Mouse (Mus musculus): Measurements from ENCODE around the gene Bicra. TPM values are rescaled to one million over a fixed set of nuclear protein-coding genes. Genes with fewer than 3 reads are reported as not detected.

The Bicra gene
- polyA plus RNA-seq, 1 experiment from 2014 or later = 4.7 TPM

DNA sequence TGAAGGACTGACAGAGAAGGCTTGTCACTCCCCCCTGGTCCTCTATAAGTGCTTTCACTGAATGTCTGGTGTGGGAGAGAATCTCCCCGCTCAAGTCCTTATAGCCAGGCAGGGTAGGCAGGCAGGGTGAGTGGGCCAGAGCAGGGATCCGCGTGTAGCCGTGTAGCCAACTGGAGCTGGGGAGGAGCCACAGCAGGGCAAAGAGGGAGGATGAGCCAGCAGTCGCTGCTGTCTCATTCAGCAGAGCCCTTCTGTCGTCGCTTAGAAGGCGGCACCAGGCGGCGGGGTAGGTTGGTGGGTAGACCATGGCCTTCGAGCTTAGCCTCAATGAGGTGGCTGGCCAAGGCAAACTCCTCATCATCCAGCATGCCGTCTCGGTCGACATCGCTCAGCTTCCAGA, 97.7 kb downstream of the Bicra start:
- WGBS = 82% methylated on average over 15 of the region's 15 CpGs
- no peaks in the 10 kb centered on the region for H3K9me3 ChIP-seq (replicated peaks; ENCODE audit: control insufficient read depth, low read length)
- H3K4me3 ChIP-seq (ENCODE audit: low read length) = no peak overlapping the region
- H3K4me2 ChIP-seq (ENCODE audit: low read depth, low read length) = no peak overlapping the region
- no peak overlapping the region for H3K27ac ChIP-seq (ENCODE audit: low read length)
- peaks cover 33% of the 10 kb centered on the region for H3K36me3 ChIP-seq (ENCODE audit: control insufficient read depth, insufficient read depth)
- peaks cover 25% of the 10 kb centered on the region for H3K4me1 ChIP-seq (ENCODE audit: control insufficient read depth, insufficient read depth, low read length)
- no peaks in the 10 kb centered on the region for H3K27me3 ChIP-seq (ENCODE audit: control insufficient read depth, insufficient read depth, low read length)
- ATAC-seq (replicated peaks; ENCODE audit: extremely low read depth, insufficient read depth, low FRiP score) = no peak
- H3K9ac ChIP-seq (ENCODE audit: low read length) = no peak overlapping the region

DNA sequence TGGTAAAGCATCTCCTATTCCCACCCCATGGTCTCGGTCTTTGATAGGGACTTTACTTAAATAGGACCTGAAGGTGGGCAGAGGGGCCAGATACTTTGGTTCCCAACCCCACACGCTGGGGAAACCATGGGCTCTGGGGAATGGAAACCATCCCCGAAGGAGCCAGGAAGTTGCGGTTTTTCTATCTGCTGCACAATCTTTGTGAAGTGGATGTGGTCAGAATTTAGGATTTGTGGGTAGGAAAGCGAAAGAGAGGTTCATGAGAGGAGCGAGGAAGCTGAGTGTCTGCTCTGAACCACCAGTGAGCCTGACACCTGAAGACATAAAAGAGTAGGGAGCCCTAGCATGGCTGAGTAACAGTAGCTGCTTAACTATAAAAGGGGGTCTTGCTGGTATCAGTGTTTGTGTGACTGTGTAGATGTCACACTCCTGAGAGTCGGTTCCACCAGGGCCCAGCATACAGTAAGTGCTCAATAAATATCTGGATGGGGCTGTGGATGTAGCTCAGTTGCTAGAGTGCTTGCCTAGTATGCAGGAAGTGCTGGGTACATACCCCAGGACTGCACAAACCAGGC, 98.4 kb downstream of the Bicra start:
- peak overlapping the region; percentile 37 for H3K27ac ChIP-seq (ENCODE audit: low read length)
- peak overlapping the region; percentile 40; the same call in 1 of the 2 replicates for H3K9ac ChIP-seq (ENCODE audit: low read length)
- peaks cover 28% of the 10 kb centered on the region for H3K4me1 ChIP-seq (ENCODE audit: control insufficient read depth, insufficient read depth, low read length)
- H3K4me3 ChIP-seq (ENCODE audit: low read length) = no peak overlapping the region
- ATAC-seq (replicated peaks; ENCODE audit: extremely low read depth, insufficient read depth, low FRiP score) = no peak
- H3K9me3 ChIP-seq (replicated peaks; ENCODE audit: control insufficient read depth, low read length) = no peaks in the 10 kb centered on the region
- no peak overlapping the region for H3K4me2 ChIP-seq (ENCODE audit: low read depth, low read length)
- H3K27me3 ChIP-seq (ENCODE audit: control insufficient read depth, insufficient read depth, low read length) = no peaks in the 10 kb centered on the region
- 69% methylated on average over 7 of the region's 7 CpGs for WGBS
- peaks cover 28% of the 10 kb centered on the region for H3K36me3 ChIP-seq (ENCODE audit: control insufficient read depth, insufficient read depth)

- ATAC-seq (replicated peaks; ENCODE audit: extremely low read depth, insufficient read depth, low FRiP score) = peak; percentile 71
- no peaks in the 10 kb centered on the region for H3K9me3 ChIP-seq (replicated peaks; ENCODE audit: control insufficient read depth, low read length)
- no peaks in the 10 kb centered on the region for H3K27me3 ChIP-seq (ENCODE audit: control insufficient read depth, insufficient read depth, low read length)
- H3K9ac ChIP-seq (ENCODE audit: low read length) = peak overlapping the region; percentile 25
- H3K27ac ChIP-seq (ENCODE audit: low read length) = peak overlapping the region; percentile 37
- 2% methylated on average over 23 of the region's 23 CpGs for whole genome bisulfite sequencing
- H3K36me3 ChIP-seq (ENCODE audit: control insufficient read depth, insufficient read depth) = peaks cover 30% of the 10 kb centered on the region
- H3K4me2 ChIP-seq (ENCODE audit: low read depth, low read length) = peak overlapping the region; percentile 54
- H3K4me3 ChIP-seq (ENCODE audit: low read length) = peak overlapping the region; percentile 9
- peaks cover 28% of the 10 kb centered on the region for H3K4me1 ChIP-seq (ENCODE audit: control insufficient read depth, insufficient read depth, low read length)
Observed at GRCm38 (mm10) chr7:15948381-15948941, 99.3 kb downstream of the Bicra start.

- 40% methylated on average over 4 of the region's 4 CpGs for WGBS
- no peak for ATAC-seq (replicated peaks; ENCODE audit: extremely low read depth, insufficient read depth, low FRiP score)
- Histone ChIP-seq H3K36me3 (ENCODE audit: control insufficient read depth, insufficient read depth) (peaks cover 31% of the 10 kb centered on the region), H3K9me3 (replicated peaks; ENCODE audit: control insufficient read depth, low read length) (no peaks in the 10 kb centered on the region), H3K4me2 (ENCODE audit: low read depth, low read length) (peak overlapping the region; percentile 54), H3K4me1 (ENCODE audit: control insufficient read depth, insufficient read depth, low read length) (peaks cover 28% of the 10 kb centered on the region), H3K9ac (ENCODE audit: low read length) (peak overlapping the region; percentile 25), H3K27ac (ENCODE audit: low read length) (peak overlapping the region; percentile 37), H3K27me3 (ENCODE audit: control insufficient read depth, insufficient read depth, low read length) (no peaks in the 10 kb centered on the region), H3K4me3 (ENCODE audit: low read length) (no peak overlapping the region)
Observed at GRCm38 (mm10) chr7:15947653-15948260, 100.0 kb downstream of the Bicra start.

DNA sequence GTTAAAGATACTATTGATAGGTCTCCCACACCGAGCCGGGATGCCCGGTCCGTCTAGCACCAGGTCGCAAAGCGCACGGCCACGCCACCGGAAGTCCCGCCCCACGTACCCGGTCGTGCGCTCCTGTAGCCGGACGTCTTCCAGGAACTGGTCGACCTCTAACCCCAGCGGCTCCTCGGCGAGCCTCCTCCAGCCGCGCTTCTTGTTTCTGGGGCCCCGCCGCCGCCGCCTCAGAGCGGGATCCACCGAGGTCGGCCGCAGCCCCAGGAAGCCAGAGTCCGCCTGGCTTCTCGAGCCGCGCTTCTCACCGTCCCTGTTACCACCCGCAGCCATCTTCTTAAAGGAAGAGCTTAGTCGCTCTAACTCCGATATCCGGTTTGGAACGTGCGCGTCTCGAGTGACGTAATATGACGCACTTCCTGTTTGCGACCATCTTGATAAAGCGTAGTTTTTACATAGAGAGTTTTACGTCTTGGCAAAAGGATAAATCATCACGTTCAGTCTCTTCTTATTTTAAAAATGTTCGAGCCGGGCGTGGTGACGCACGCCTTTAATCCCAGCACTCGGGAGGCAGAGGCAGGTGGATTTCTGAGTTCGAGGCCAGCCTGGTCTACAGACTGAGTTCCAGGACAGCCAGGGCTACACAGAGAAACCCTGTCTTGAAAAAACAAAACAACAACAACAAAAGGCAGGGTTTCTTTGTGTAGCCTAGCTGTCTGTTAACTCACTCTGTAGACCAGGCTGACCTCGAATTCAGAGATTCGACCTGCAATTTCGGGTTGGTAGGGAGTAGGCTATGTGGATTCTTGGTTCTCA, 101.8 kb downstream of the Bicra start, which contains the start of gene Nop53:
TSS of gene Nop53 (minus strand) at position 354 of the 816 bp plus-strand sequence.
- WGBS = 2% methylated on average over 59 of the region's 59 CpGs
- peak; percentile 75 for ATAC-seq (replicated peaks; ENCODE audit: extremely low read depth, insufficient read depth, low FRiP score)
- peak within 1 kb of the TSS; percentile 95 for H3K27ac ChIP-seq (ENCODE audit: low read length)
- H3K9me3 ChIP-seq (replicated peaks; ENCODE audit: control insufficient read depth, low read length) = no peaks in the 10 kb centered on the region
- H3K4me2 ChIP-seq (ENCODE audit: low read depth, low read length) = peak within 1 kb of the TSS; percentile 94
- H3K36me3 ChIP-seq (ENCODE audit: control insufficient read depth, insufficient read depth) = peaks cover 39% of the 10 kb centered on the region
- H3K4me1 ChIP-seq (ENCODE audit: control insufficient read depth, insufficient read depth, low read length) = peaks cover 25% of the 10 kb centered on the region
- H3K27me3 ChIP-seq (ENCODE audit: control insufficient read depth, insufficient read depth, low read length) = no peaks in the 10 kb centered on the region
- H3K9ac ChIP-seq (ENCODE audit: low read length) = peak within 1 kb of the TSS; percentile 84
- H3K4me3 ChIP-seq (ENCODE audit: low read length) = peak within 1 kb of the TSS; percentile 85

DNA sequence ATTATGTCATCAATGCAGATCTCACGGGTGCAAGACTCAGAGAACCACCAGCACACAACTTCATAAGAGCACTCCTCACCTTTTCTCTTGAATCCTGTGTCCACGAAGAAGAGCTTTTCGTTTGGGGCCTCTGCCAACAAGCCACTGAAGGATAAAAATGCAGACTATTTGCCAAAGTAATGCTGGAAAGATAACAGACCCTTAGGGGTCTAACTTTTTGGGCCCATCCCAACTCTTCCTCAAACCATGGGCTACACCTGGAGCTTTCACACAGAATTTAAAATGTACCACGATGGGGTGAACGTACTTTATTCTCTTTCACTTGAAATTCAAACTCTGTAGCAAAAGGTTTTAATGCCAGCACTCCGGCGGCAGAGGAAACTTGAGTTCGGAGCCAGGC, 102.5 kb downstream of the Bicra start:
- ATAC-seq (replicated peaks; ENCODE audit: extremely low read depth, insufficient read depth, low FRiP score) = no peak
- Histone ChIP-seq H3K4me1 (ENCODE audit: control insufficient read depth, insufficient read depth, low read length) (peaks cover 25% of the 10 kb centered on the region), H3K9me3 (replicated peaks; ENCODE audit: control insufficient read depth, low read length) (no peaks in the 10 kb centered on the region), H3K9ac (ENCODE audit: low read length) (peak overlapping the region; percentile 84), H3K27ac (ENCODE audit: low read length) (peak overlapping the region; percentile 95; the same call in 1 of the 2 replicates), H3K36me3 (ENCODE audit: control insufficient read depth, insufficient read depth) (peaks cover 38% of the 10 kb centered on the region), H3K4me3 (ENCODE audit: low read length) (peak overlapping the region; percentile 85), H3K27me3 (ENCODE audit: control insufficient read depth, insufficient read depth, low read length) (no peaks in the 10 kb centered on the region), H3K4me2 (ENCODE audit: low read depth, low read length) (peak overlapping the region; percentile 94)
- 3% methylated on average over 8 of the region's 8 CpGs for WGBS

GRCm38 (mm10) chr7:15944311-15944710, 103.4 kb downstream of the Bicra start:
- peaks cover 44% of the 10 kb centered on the region for H3K36me3 ChIP-seq (ENCODE audit: control insufficient read depth, insufficient read depth)
- H3K4me1 ChIP-seq (ENCODE audit: control insufficient read depth, insufficient read depth, low read length) = peaks cover 22% of the 10 kb centered on the region
- no peak overlapping the region for H3K9ac ChIP-seq (ENCODE audit: low read length)
- ATAC-seq (replicated peaks; ENCODE audit: extremely low read depth, insufficient read depth, low FRiP score) = no peak
- no peak overlapping the region for H3K4me3 ChIP-seq (ENCODE audit: low read length)
- H3K4me2 ChIP-seq (ENCODE audit: low read depth, low read length) = peak overlapping the region; percentile 94; the same call in 1 of the 2 replicates
- WGBS = 91% methylated on average over 1 of the region's 1 CpGs
- no peaks in the 10 kb centered on the region for H3K9me3 ChIP-seq (replicated peaks; ENCODE audit: control insufficient read depth, low read length)
- H3K27ac ChIP-seq (ENCODE audit: low read length) = no peak overlapping the region
- no peaks in the 10 kb centered on the region for H3K27me3 ChIP-seq (ENCODE audit: control insufficient read depth, insufficient read depth, low read length)

DNA sequence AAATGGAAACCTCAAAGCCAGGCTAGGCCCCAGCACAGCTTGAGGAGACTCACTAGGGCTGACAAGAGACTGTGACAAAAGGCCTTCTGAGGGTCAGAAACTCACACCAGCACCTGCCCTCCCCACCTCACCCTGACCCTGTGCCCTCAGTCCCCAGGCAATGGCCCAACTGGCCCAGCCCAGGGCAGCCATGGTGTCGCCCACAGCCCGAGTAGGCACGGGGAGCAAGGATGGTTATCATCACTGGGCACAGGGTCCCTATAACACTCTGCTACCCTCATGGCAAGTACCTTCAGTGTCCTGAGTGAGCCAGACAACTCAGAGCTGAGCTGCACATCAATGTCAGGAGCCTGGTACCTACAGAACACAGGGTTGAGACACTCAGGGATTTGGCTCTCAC, 109.1 kb downstream of the Bicra start:
- WGBS = 92% methylated on average over 3 of the region's 3 CpGs
- no peak overlapping the region for H3K4me3 ChIP-seq (ENCODE audit: low read length)
- peaks cover 62% of the 10 kb centered on the region for H3K36me3 ChIP-seq (ENCODE audit: control insufficient read depth, insufficient read depth)
- no peaks in the 10 kb centered on the region for H3K27me3 ChIP-seq (ENCODE audit: control insufficient read depth, insufficient read depth, low read length)
- no peaks in the 10 kb centered on the region for H3K9me3 ChIP-seq (replicated peaks; ENCODE audit: control insufficient read depth, low read length)
- ATAC-seq (replicated peaks; ENCODE audit: extremely low read depth, insufficient read depth, low FRiP score) = no peak
- no peaks in the 10 kb centered on the region for H3K4me1 ChIP-seq (ENCODE audit: control insufficient read depth, insufficient read depth, low read length)
- no peak overlapping the region for H3K4me2 ChIP-seq (ENCODE audit: low read depth, low read length)
- no peak overlapping the region for H3K27ac ChIP-seq (ENCODE audit: low read length)
- no peak overlapping the region for H3K9ac ChIP-seq (ENCODE audit: low read length)

All from heart, embryonic 16.5 days (tissue).